Mouse (Mus musculus) adrenal gland, postnatal 14 days (tissue): Measurements from ENCODE around the gene Cfap126. TPM values are rescaled to one million over a fixed set of nuclear protein-coding genes. Genes with fewer than 3 reads are reported as not detected.

Experiments used
- microRNA-seq, 2 experiments: library from miRNA; unstranded; fragments of <30 nt; microRNA quantifications; one replicate each; pipeline ENCODE4 v1.2.0; 2021
- total RNA-seq: library from RNA; stranded (reverse); gene quantifications from 2 replicates; pipeline ENCODE4 v1.2.3, GENCODE M21; 2021

Gene Cfap126
- total RNA-seq, 1 experiment from 2014 or later = 1.9 TPM

Small RNA genes lying within 50 kb of the gene (microRNA-seq; reads per million reads assigned to microRNA genes)
- 0 reads per million in 2 experiments for gene Gm27552
- gene Gm27844 = 0 reads per million in 2 experiments
- gene Mir6546 = 0.38 to 0.85 reads per million in 2 experiments

Other genes with a start within 250 kb of the Cfap126 start
- gene Atf6, start 246.1 kb upstream of the Cfap126 start, total RNA-seq = 31.5 and 33.0 TPM in 2 replicates
- gene Gm26620, start 228.9 kb upstream of the Cfap126 start, total RNA-seq = 0.44 and 0.64 TPM in 2 replicates
- gene Dusp12, start 228.4 kb upstream of the Cfap126 start, total RNA-seq = 11.9 and 17.5 TPM in 2 replicates
- not detected in 2 replicates for gene Fcrlb, start 201.0 kb upstream of the Cfap126 start, total RNA-seq
- 2.0 and 7.7 TPM in 2 replicates for gene Fcrla, start 186.3 kb upstream of the Cfap126 start, total RNA-seq
- gene Fcgr2b, start 137.4 kb upstream of the Cfap126 start, total RNA-seq = 7.9 and 9.2 TPM in 2 replicates
- gene Fcgr4, start 95.0 kb upstream of the Cfap126 start, total RNA-seq = 0.49 and 0.89 TPM in 2 replicates
- gene Fcgr3, start 49.0 kb upstream of the Cfap126 start, total RNA-seq = 8.1 and 10.3 TPM in 2 replicates
- gene Sdhc, start 36.7 kb downstream of the Cfap126 start, total RNA-seq = 733 and 773 TPM in 2 replicates
- gene Mpz, start 36.8 kb downstream of the Cfap126 start, total RNA-seq = 1.5 and 3.2 TPM in 2 replicates
- 37.7 and 40.5 TPM in 2 replicates for gene Pcp4l1, start 82.3 kb downstream of the Cfap126 start, total RNA-seq
- gene Nr1i3, start 100.1 kb downstream of the Cfap126 start, total RNA-seq = 0.83 and 12.4 TPM in 2 replicates
- 52.7 and 58.6 TPM in 2 replicates for gene Tomm40l, start 108.6 kb downstream of the Cfap126 start, total RNA-seq
- gene Apoa2, start 111.1 kb downstream of the Cfap126 start, total RNA-seq = 80.2 and 1,683 TPM in 2 replicates
- 13.4 and 18.8 TPM in 2 replicates for gene Fcer1g, start 120.4 kb downstream of the Cfap126 start, total RNA-seq
- gene Adamts4, start 136.5 kb downstream of the Cfap126 start, total RNA-seq = 3.1 and 3.4 TPM in 2 replicates
- gene Ndufs2, start 137.5 kb downstream of the Cfap126 start, total RNA-seq = 875 and 896 TPM in 2 replicates
- gene B4galt3, start 156.4 kb downstream of the Cfap126 start, total RNA-seq = 31.1 and 34.1 TPM in 2 replicates
- 34.8 and 38.1 TPM in 2 replicates for gene Ppox, start 167.3 kb downstream of the Cfap126 start, total RNA-seq
- gene Usp21, start 174.1 kb downstream of the Cfap126 start, total RNA-seq = 36.5 and 37.2 TPM in 2 replicates
- gene Ufc1, start 181.1 kb downstream of the Cfap126 start, total RNA-seq = 128 and 133 TPM in 2 replicates
- gene Dedd, start 215.2 kb downstream of the Cfap126 start, total RNA-seq = 33.7 and 36.1 TPM in 2 replicates
- 62.1 and 62.8 TPM in 2 replicates for gene Nit1, start 231.7 kb downstream of the Cfap126 start, total RNA-seq
- gene Pfdn2, start 231.8 kb downstream of the Cfap126 start, total RNA-seq = 140 and 148 TPM in 2 replicates
- gene Klhdc9, start 246.9 kb downstream of the Cfap126 start, total RNA-seq = 3.1 and 5.1 TPM in 2 replicates